13 mouse cellular contexts compared by ENCODE assay signal in genomic region chr1:174623054-174623453, GRCm38 (mm10).
DNase-seq lines count a peak whose midpoint lies in the region; ATAC-seq and TF ChIP-seq lines count a peak whose summit lies in the region.
"Had no signal": no experiment of that assay in that cellular context is flagged by ENCODE, and none has a peak within 500 bp of the region (broad histone marks: within the 10 kb centered on the region; RNA-seq: fewer than 3 reads in every experiment).

No protein-coding gene starts in this region.

- no peaks in the 10 kb centered on the region for H3K9me3 ChIP-seq in limb, embryonic 11.5 days (ENCODE audit: control insufficient read depth, low read length)
- no peaks in the 10 kb centered on the region for H3K9me3 ChIP-seq in limb, embryonic 10.5 days (replicated peaks)

- no peak for ATAC-seq in limb, embryonic 11.5 days (ENCODE audit: insufficient number of reproducible peaks, low FRiP score, low TSS enrichment, low read depth)
- ATAC-seq: activated CD4-positive, CD25-positive, alpha-beta regulatory T cell, adult 4 months; liver, postnatal 0 days; midbrain, embryonic 16.5 days had no signal

- no peaks in the 10 kb centered on the region for H3K27me3 ChIP-seq in limb, embryonic 11.5 days (ENCODE audit: control insufficient read depth, insufficient read depth, low read length)
- H3K27me3 ChIP-seq in limb, embryonic 10.5 days (ENCODE audit: low read depth, poor library complexity, severe bottlenecking): no peaks in the 10 kb centered on the region
- no peaks in the 10 kb centered on the region for H3K27me3 ChIP-seq in cerebellum, adult 2 months (ENCODE audit: control insufficient read depth, insufficient read depth, low read length)

- DNase-seq in adrenal gland, postnatal 14 days: peak; percentile 35
- DNase-seq in adrenal gland, adult 8-10 months: no peak
- DNase-seq in limb, embryonic 11.5 days (ENCODE audit: low spot score): peak; percentile 51
- no peak for DNase-seq in limb, embryonic 10.5 days (ENCODE audit: low spot score)
- peak; percentile 54 for DNase-seq in embryo, embryonic 10 days (ENCODE audit: low spot score)
- peak; percentile 37 for DNase-seq in mesoderm, embryonic 11.5 days (ENCODE audit: low read depth, low spot score)
- no peak for DNase-seq in cerebellum, adult 9-11 months
- no peak for DNase-seq in cerebellum, adult 2 months
- DNase-seq: heart, adult 2 months; left cerebral cortex, postnatal 4 days; liver, postnatal 0 days had no signal

- 45% methylated on average over 3 of the region's 3 CpGs for whole genome bisulfite sequencing in limb, embryonic 11.5 days
- WGBS in limb, embryonic 10.5 days: 36% methylated on average over 3 of the region's 3 CpGs
- WGBS in cerebellum, adult 2 months: 58% methylated on average over 3 of the region's 3 CpGs

- no peaks in the 10 kb centered on the region for H3K4me1 ChIP-seq in limb, embryonic 11.5 days (ENCODE audit: control insufficient read depth, insufficient read depth, low read length)
- H3K4me1 ChIP-seq in limb, embryonic 10.5 days: no peaks in the 10 kb centered on the region
- no peaks in the 10 kb centered on the region for H3K4me1 ChIP-seq in cerebellum, adult 2 months (ENCODE audit: control insufficient read depth, insufficient read depth, low read length)

- H3K36me3 ChIP-seq in limb, embryonic 11.5 days (ENCODE audit: control insufficient read depth, insufficient read depth, low read length): no peaks in the 10 kb centered on the region
- H3K36me3 ChIP-seq in limb, embryonic 10.5 days: no peaks in the 10 kb centered on the region

- H3K9ac ChIP-seq in limb, embryonic 11.5 days (ENCODE audit: low read length): no peak overlapping the region
- H3K9ac ChIP-seq: liver, postnatal 0 days had no signal

- no peak for TF ChIP-seq POLR2A in cerebellum, adult 2 months (IDR thresholded peaks at IDR 0.05; ENCODE audit: borderline replicate concordance, insufficient read depth, low read length)

- TF ChIP-seq CTCF in cerebellum, adult 2 months (IDR thresholded peaks at IDR 0.05; ENCODE audit: borderline replicate concordance, insufficient read depth, low read depth, low read length): no peak

- no peak overlapping the region for H3K27ac ChIP-seq in limb, embryonic 11.5 days (replicated peaks; ENCODE audit: low read depth, low read length)
- no peak overlapping the region for H3K27ac ChIP-seq in limb, embryonic 10.5 days
- H3K27ac ChIP-seq in cerebellum, adult 2 months (ENCODE audit: insufficient read depth, low read length): no peak overlapping the region
- H3K27ac ChIP-seq: heart, adult 2 months had no signal

- H3K4me2 ChIP-seq in limb, embryonic 11.5 days (ENCODE audit: low read depth, severe bottlenecking): no peak overlapping the region

- H3K4me3 ChIP-seq in limb, embryonic 11.5 days (ENCODE audit: low read depth, low read length): no peak overlapping the region
- H3K4me3 ChIP-seq in limb, embryonic 10.5 days: no peak overlapping the region
- H3K4me3 ChIP-seq in cerebellum, adult 2 months (replicated peaks; ENCODE audit: insufficient read depth, low read depth, low read length): no peak overlapping the region
- H3K4me3 ChIP-seq: heart, adult 2 months had no signal

Comparison
In these comparisons a context has a peak if more than half of its experiments do, and no peak if none do; other contexts are left out.
1. DNase-seq: peak in adrenal gland, postnatal 14 days (single experiment), limb, embryonic 11.5 days (single experiment), embryo, embryonic 10 days (single experiment) and mesoderm, embryonic 11.5 days (single experiment); none in adrenal gland, adult 8-10 months (single experiment), limb, embryonic 10.5 days (single experiment), cerebellum, adult 9-11 months (single experiment) and cerebellum, adult 2 months (0 of 2).